Mouse (Mus musculus) limb, embryonic 13.5 days (tissue): ENCODE measurements around the gene Arl2. TPM values are rescaled to one million over a fixed set of nuclear protein-coding genes. Genes with fewer than 3 reads are reported as not detected.

Experiments
- ATAC-seq: fragments of 200-750 bp; cut with Nextera tagmentation; 2 replicates; pipeline ENCODE4 v1.8.0; 2017; ENCODE audit warnings: low read depth, moderate number of reproducible peaks, moderate TSS enrichment; ENCODE audit not compliant: low FRiP score
- H3K27ac ChIP-seq: fragments of 300-500 bp; sonication (generic); 2 replicates; pipeline ENCODE4 v1.5.1; 2015; ENCODE audit warnings: inconsistent platforms, mild to moderate bottlenecking, moderate library complexity
- H3K27me3 ChIP-seq: fragments of 300-500 bp; sonication (generic); 2 replicates; pipeline ENCODE4 v1.6.1; 2015; ENCODE audit warnings: mild to moderate bottlenecking, inconsistent platforms
- H3K36me3 ChIP-seq: fragments of 300-500 bp; sonication (generic); 2 replicates; pipeline ENCODE4 v1.6.1; 2015; ENCODE audit warnings: inconsistent platforms, mild to moderate bottlenecking, moderate library complexity
- H3K4me1 ChIP-seq: fragments of 300-500 bp; sonication (generic); 2 replicates; pipeline ENCODE4 v1.6.1; 2015; ENCODE audit warnings: inconsistent platforms
- H3K4me2 ChIP-seq: fragments of 300-500 bp; sonication (generic); replicated peaks from 2 replicates; pipeline ENCODE4 v1.6.1; 2015; ENCODE audit warnings: inconsistent platforms, mild to moderate bottlenecking, moderate library complexity
- H3K4me3 ChIP-seq: fragments of 300-500 bp; sonication (generic); 2 replicates; pipeline ENCODE4 v1.5.1; 2015; ENCODE audit warnings: moderate library complexity, mild to moderate bottlenecking, inconsistent platforms
- H3K9ac ChIP-seq: fragments of 300-500 bp; sonication (generic); 2 replicates; pipeline ENCODE4 v1.6.1; 2015; ENCODE audit warnings: mild to moderate bottlenecking, inconsistent platforms
- H3K9me3 ChIP-seq: fragments of 300-500 bp; sonication (generic); 2 replicates; pipeline ENCODE4 v1.6.1; 2016; ENCODE audit warnings: inconsistent platforms
- WGBS: fragments of 180-500 bp; shearing (Covaris S2); methylation state at CpG from one replicate; pipeline ENCODE4 v1.1.7; 2015; 5-methylcytosine and 5-hydroxymethylcytosine counted together
- polyA plus RNA-seq: library from polyadenylated mRNA; unstranded; fragments of >200 nt; fragmentation: Nextera tagmentation; extraction: Ambion mirVana; gene quantifications from 2 replicates; pipeline ENCODE4 v1.2.1, GENCODE M21; 2015

Arl2 gene
- polyA plus RNA-seq, 1 experiment from 2014 or later, result 90.4 TPM

- WGBS, result 90% methylated on average over 3 of the region's 3 CpGs
- Histone ChIP-seq H3K27ac (no peak overlapping the region), H3K36me3 (peaks cover 39% of the 10 kb centered on the region), H3K27me3 (no peaks in the 10 kb centered on the region), H3K4me2 (no peak overlapping the region), H3K9ac (no peak overlapping the region), H3K9me3 (no peaks in the 10 kb centered on the region), H3K4me1 (no peaks in the 10 kb centered on the region), H3K4me3 (no peak overlapping the region)
- no peak for ATAC-seq
These were observed 43.5 kb downstream of the Arl2 start for GRCm38 (mm10) chr19:6097847-6098246.

DNA sequence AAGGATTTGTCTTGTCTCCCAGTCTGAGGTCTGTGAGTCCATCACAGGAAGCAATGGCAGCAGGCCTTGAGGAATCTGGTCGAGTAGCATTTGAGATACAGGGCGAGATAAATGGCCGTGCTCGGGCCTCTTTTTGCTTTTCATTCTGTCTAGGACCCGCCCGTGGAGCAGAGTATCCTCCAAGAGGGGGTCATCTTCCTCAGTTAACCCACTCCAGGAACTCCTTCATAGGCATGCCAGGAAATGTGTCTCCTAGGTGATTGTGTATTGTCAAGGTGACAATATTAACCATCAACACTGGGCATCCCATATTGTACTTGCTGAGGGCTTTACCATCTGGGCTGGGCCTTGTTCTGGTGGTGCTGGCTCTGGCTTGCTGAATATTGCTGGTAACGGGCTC is 47.2 kb downstream of the Arl2 start, which contains the start of gene AC131692.1:
Gene AC131692.1 (plus strand): TSS at position 301 of the 400 bp plus-strand sequence.
- ATAC-seq, result no peak

DNA sequence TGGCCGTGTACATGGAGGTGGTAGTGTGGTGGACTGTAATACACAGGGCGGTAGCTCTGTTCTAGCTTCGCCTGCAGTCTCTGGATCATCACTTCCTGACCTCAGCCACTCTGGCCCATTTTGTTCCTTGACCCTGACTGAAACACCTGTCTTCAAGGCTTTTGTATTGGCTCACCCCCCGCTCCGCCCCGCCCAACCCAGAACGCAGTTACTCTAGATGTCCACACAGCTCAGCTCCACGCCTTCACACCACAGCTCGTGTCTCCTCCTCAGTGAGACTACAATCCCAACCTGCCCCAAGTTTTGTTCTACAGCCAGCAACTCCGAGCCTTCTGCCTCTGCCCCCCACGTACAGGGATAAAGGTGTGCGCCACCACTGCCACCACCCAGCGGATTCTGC is 52.5 kb downstream of the Arl2 start:
- no peak for ATAC-seq
- Histone ChIP-seq H3K27me3 (no peaks in the 10 kb centered on the region), H3K36me3 (peaks cover 68% of the 10 kb centered on the region), H3K4me3 (no peak overlapping the region), H3K9me3 (no peaks in the 10 kb centered on the region), H3K4me2 (no peak overlapping the region), H3K9ac (no peak overlapping the region), H3K27ac (no peak overlapping the region), H3K4me1 (peaks cover 17% of the 10 kb centered on the region)
- WGBS, result 95% methylated on average over 13 of the region's 13 CpGs

More for the DNA sequence above, 47.2 kb downstream of the Arl2 start, which contains the start of gene AC131692.1:
- no peaks in the 10 kb centered on the region for H3K27me3 ChIP-seq
- H3K9ac ChIP-seq, result 0 out of 2 replicates have a peak within 1 kb of the TSS, but pooled peaks have one; percentile 25
- no peak within 1 kb of the TSS for H3K4me3 ChIP-seq
- H3K36me3 ChIP-seq, result peaks cover 71% of the 10 kb centered on the region
- 88% methylated on average over 7 of the region's 7 CpGs for WGBS
- H3K9me3 ChIP-seq, result no peaks in the 10 kb centered on the region
- H3K4me1 ChIP-seq, result no peaks in the 10 kb centered on the region
- no peak within 1 kb of the TSS for H3K27ac ChIP-seq
- H3K4me2 ChIP-seq, result no peak within 1 kb of the TSS

- Histone ChIP-seq H3K27me3 (no peaks in the 10 kb centered on the region), H3K36me3 (peaks cover 65% of the 10 kb centered on the region), H3K9ac (peak overlapping the region; percentile 68), H3K4me3 (peak overlapping the region; percentile 74), H3K27ac (no peak overlapping the region; the same call in 1 of the 2 replicates), H3K4me1 (peaks cover 24% of the 10 kb centered on the region), H3K4me2 (peak overlapping the region; percentile 86), H3K9me3 (no peaks in the 10 kb centered on the region)
- under 1% methylated on average over 17 of the region's 17 CpGs for WGBS
- peak; percentile 62 for ATAC-seq
These were observed 55.9 kb downstream of the Arl2 start for GRCm38 (mm10) chr19:6085417-6085879.

DNA sequence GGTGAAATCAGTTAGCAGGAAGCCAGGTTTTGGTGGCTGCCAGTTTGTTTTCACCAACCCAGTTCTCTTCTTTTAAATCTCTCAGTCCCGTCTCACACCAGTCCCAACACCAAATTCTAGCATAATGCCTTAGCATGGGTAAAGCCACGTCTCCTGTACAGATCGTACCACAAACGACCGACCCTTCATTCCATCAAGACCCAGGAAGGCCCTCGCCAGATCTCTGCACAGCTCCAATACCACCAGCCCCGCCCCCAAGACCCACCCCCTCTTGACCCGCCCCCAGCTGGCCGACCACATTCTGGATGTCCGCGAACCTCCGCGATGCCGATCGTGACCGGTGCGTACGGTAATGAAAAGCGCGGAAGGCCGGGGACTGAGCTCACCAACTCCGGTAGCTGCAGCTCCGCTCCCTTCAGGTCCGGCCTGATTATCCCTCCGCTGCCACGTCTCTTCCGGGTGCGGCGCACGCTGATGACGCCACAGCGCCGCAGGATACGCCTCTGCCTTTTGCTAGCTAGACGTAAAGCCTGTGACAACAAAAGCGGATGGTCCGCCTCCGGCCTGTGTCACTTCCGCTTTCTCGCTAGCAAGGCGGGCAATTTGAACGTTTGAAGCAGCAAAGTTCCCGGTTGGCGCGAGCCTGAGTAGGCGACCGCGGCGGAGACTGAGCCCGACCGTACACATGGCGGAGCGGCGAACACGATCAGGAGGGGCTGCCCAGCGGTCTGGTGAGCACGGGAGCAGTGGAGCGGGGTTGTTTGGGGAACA is 56.7 kb downstream of the Arl2 start, which contains the start of the genes Zfpl1 and Cdca5:
Gene Zfpl1 (minus strand): TSS at position 479 of the 771 bp plus-strand sequence.
Gene Cdca5 (plus strand): TSS at position 506 of the 771 bp plus-strand sequence.
- Histone ChIP-seq H3K4me3 (peak within 1 kb of the TSS; percentile 74), H3K9ac (peak within 1 kb of the TSS; percentile 78), H3K27ac (peak within 1 kb of the TSS; percentile 65; the same call in 1 of the 2 replicates), H3K27me3 (no peaks in the 10 kb centered on the region), H3K4me1 (peaks cover 24% of the 10 kb centered on the region), H3K4me2 (peak within 1 kb of the TSS; percentile 89), H3K9me3 (no peaks in the 10 kb centered on the region), H3K36me3 (peaks cover 63% of the 10 kb centered on the region)
- peak; percentile 91 for ATAC-seq
- under 1% methylated on average over 58 of the region's 58 CpGs for WGBS

Other genes with a start within 250 kb of the Arl2 start
- 4.7 and 5.5 TPM in 2 replicates for gene Tigd3, start 247.4 kb downstream of the Arl2 start, polyA plus RNA-seq
- gene Dpf2, start 228.5 kb downstream of the Arl2 start, polyA plus RNA-seq, result 174 and 185 TPM in 2 replicates
- gene Cdc42ep2, start 216.7 kb downstream of the Arl2 start, polyA plus RNA-seq, result 4.7 and 5.3 TPM in 2 replicates
- 70.9 and 75.7 TPM in 2 replicates for gene Pola2, start 177.3 kb downstream of the Arl2 start, polyA plus RNA-seq
- not detected in 2 replicates for gene Slc22a20, start 155.4 kb downstream of the Arl2 start, polyA plus RNA-seq
- gene Capn1, start 125.7 kb downstream of the Arl2 start, polyA plus RNA-seq, result 7.1 and 8.0 TPM in 2 replicates
- 27.2 and 34.0 TPM in 2 replicates for gene Syvn1, start 95.0 kb downstream of the Arl2 start, polyA plus RNA-seq
- gene Mrpl49, start 83.8 kb downstream of the Arl2 start, polyA plus RNA-seq, result 76.9 and 80.0 TPM in 2 replicates
- 760 and 823 TPM in 2 replicates for gene Fau, start 83.7 kb downstream of the Arl2 start, polyA plus RNA-seq
- 29.0 and 29.8 TPM in 2 replicates for gene Znhit2, start 80.4 kb downstream of the Arl2 start, polyA plus RNA-seq
- gene Tm7sf2, start 73.2 kb downstream of the Arl2 start, polyA plus RNA-seq, result 17.4 and 24.0 TPM in 2 replicates
- 69.7 and 72.5 TPM in 2 replicates for gene Vps51, start 64.3 kb downstream of the Arl2 start, polyA plus RNA-seq
- not detected in 2 replicates for gene Tmem262, start 61.5 kb downstream of the Arl2 start, polyA plus RNA-seq
- 1.9 and 2.3 TPM in 2 replicates for gene Gm28374, start 59.3 kb downstream of the Arl2 start, polyA plus RNA-seq
- gene Zfpl1, start 56.6 kb downstream of the Arl2 start, polyA plus RNA-seq, result 85.9 and 92.5 TPM in 2 replicates
- gene Cdca5, start 56.6 kb downstream of the Arl2 start, polyA plus RNA-seq, result 36.5 and 37.6 TPM in 2 replicates
- 0.73 TPM in 1 of 2 replicates, not detected in the other for gene AC131692.1, start 47.1 kb downstream of the Arl2 start, polyA plus RNA-seq
- gene Naaladl1, start 35.8 kb downstream of the Arl2 start, polyA plus RNA-seq, result 0.46 and 0.65 TPM in 2 replicates
- gene Sac3d1, start 22.9 kb downstream of the Arl2 start, polyA plus RNA-seq, result 42.9 and 44.0 TPM in 2 replicates
- gene Snx15, start 13.2 kb downstream of the Arl2 start, polyA plus RNA-seq, result 33.0 and 33.7 TPM in 2 replicates
- not detected in 2 replicates for gene Batf2, start 565 bp downstream of the Arl2 start, polyA plus RNA-seq
- gene Majin, start 42.8 kb upstream of the Arl2 start, polyA plus RNA-seq, result not detected in 2 replicates
- 3.1 and 4.2 TPM in 2 replicates for gene Gpha2, start 84.8 kb upstream of the Arl2 start, polyA plus RNA-seq
- gene Ppp2r5b, start 94.3 kb upstream of the Arl2 start, polyA plus RNA-seq, result 23.9 and 29.0 TPM in 2 replicates
- 8.6 and 10.7 TPM in 2 replicates for gene Atg2a, start 100.1 kb upstream of the Arl2 start, polyA plus RNA-seq
- gene Ehd1, start 135.2 kb upstream of the Arl2 start, polyA plus RNA-seq, result 73.1 and 82.9 TPM in 2 replicates
- gene Cdc42bpg, start 164.9 kb upstream of the Arl2 start, polyA plus RNA-seq, result 0.52 and 0.70 TPM in 2 replicates
- gene Men1, start 193.4 kb upstream of the Arl2 start, polyA plus RNA-seq, result 88.7 and 97.6 TPM in 2 replicates
- 11.8 and 15.5 TPM in 2 replicates for gene Map4k2, start 199.6 kb upstream of the Arl2 start, polyA plus RNA-seq
- 130 and 148 TPM in 2 replicates for gene Sf1, start 222.1 kb upstream of the Arl2 start, polyA plus RNA-seq
- 13.2 and 14.4 TPM in 2 replicates for gene Pygm, start 242.9 kb upstream of the Arl2 start, polyA plus RNA-seq